Mouse (Mus musculus): ENCODE measurements around the gene Dctn5. TPM values are rescaled to one million over a fixed set of nuclear protein-coding genes. Genes with fewer than 3 reads are reported as not detected.
"Not testable (repeated sequence)": the region's sequence is repeated elsewhere in the genome, so short reads cannot be mapped to it uniquely, and the experiment has no call there.

Gene Dctn5
- total RNA-seq (2021): 100 to 1,000 TPM; 103 to 107 TPM

DNA sequence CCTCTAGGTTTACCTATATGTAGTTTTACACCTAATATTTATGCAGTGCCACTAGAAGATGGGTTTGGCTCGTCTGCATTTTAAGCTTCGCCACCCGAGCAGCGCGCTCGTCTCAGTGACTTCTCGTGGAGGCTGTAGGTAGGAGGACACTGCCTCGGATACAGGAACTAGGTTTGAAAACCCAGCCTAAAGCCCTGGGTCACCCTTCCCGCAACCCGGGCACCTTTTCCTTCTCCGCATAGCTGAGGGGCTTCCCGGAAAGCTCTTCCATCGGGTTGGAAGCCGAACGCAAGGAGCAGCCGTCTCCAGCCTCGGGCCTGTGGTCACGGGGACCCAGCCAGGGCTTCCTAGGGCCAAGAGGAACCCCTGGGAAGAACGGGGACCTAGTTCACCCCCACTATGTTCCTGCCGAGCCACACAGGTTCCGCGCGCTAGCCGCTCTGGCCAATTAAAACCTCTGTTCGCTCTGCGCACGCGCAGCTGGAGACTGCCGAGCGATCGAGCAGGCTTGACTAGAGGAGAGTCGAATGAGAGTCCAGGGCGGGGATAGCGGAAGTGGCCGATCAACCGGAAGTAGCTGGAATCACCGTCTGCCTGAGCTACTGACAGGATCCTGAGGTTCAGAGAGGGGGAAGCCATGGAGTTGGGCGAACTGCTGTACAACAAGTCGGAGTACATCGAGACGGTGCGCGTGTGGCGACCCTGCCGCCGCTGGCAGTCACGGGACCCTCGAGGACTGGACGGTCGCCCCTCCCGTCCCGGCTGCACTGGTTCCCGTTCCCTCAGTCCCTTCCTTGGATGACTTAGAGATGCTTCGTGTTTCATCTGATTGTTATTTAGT is at the start of gene Dctn5, which contains the start of gene Palb2:
Gene Dctn5, plus strand, starts transcription at position 545 of the 841 bp plus-strand sequence.
Gene Palb2, minus strand, starts transcription at position 489 of the 841 bp plus-strand sequence.
- intact Hi-C loops (cut with DNase I): loop anchor here (2.0 kb wide), 1 partner anchor 30 kb away; no protein-coding TSS in a partner anchor
- peak; percentile 97 to 98 for DNase-seq (ENCODE audit: extremely low spot score in 1 of 2, low spot score in 2 of 2)

DNA sequence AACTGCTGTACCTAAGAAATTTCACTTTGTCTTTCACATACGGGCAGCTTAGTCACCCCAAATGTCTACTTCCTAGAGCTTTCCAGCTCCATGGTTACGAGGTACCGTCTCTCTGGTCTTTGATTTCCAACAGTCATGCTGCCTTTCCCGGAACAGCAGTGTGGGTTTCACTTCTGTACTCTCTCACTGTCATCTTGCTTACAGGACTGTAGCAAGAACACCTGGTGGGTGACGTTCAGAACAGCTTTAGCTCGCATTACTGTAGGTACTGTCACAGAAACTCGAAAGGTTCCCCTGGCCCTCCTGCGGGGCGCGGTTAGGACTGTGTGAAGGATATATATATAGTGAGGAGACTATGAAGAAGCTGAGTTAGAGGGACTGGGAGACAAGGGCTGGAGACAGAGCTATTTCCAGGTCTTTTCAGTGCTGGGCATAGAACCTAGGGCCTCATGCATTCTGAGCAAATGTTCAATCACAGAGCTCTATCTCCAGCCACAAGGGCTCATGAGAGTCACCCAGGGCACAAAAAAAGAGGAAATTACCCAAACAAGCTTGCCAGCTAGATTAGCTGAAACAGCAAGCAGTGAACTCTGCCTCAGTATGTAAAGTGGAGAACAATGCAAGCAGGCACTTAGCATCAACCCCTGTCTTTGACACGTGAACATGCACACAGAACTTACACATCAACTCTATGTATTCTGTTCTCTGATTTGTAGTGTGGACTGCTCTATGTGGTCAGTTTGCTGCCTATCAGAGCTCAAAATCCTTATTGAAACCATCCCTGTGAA is 45.5 kb upstream of the Dctn5 start:
- intact Hi-C loops (cut with DNase I): no loop called here

DNA sequence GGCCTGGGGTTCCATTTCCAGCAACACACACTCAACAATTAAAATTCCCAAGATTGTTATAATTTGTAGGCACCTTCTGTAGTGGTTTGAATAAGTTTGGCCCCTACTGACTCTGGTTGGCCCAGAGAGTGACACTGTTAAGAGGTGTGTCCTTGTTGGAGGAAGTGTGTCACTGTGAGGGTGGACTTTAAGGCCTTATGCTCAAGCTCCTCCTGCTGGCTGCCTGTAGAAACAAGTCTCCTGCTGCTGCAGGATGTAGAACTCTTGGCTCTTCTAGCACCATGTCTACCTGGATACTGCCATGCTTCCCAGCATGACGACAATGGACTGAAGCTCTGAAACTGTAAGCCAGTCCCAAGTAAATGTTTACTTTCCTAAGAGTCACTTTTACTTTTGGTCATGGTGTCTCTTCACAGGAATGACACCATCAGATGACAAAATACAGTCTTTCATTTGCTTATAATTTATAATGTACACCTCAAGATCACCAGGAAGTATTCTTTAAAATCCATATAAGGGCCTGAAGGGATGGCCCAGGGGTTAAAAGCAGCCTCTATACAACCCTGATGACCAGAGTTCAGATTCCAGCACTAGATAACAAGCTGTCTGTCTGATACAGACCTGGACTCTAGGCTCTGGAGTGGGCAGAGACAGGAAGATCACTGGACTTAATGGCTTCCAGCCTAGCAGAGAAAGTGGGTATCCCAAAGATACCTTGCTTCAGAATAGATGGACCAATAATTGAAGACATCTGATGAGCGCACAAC is 38.1 kb upstream of the Dctn5 start:
- intact Hi-C loops (cut with DNase I): loop anchor here (5.0 kb wide), 1 partner anchor 43 kb away; no protein-coding TSS in a partner anchor
- no peak for DNase-seq (ENCODE audit: extremely low spot score in 1 of 2, low spot score in 2 of 2)

More for the DNA sequence above, 45.5 kb upstream of the Dctn5 start:
- DNase-seq (ENCODE audit: extremely low spot score in 1 of 2, low spot score in 2 of 2): no peak

DNA sequence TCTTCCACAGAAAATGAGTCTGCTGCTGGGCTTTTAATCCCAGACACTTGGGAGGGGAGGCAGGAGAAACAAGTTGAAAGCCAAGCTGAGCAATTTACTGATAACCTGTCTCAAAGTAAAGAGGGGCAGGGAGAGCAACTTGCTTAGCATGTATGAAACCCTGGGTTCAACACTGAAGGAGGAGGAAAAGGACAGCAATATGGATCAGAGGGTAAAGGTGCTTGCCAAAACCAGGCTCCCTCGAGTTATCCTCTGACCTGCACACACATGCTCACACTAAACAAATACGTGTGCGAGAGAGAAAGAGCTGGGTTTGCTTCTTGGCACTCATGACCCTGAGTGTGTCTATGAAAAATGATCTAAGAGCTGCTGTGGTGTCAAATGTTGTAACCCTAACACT is 34.8 kb upstream of the Dctn5 start:
- intact Hi-C loops (cut with DNase I): no loop called here
- no peak for DNase-seq (ENCODE audit: extremely low spot score in 1 of 2, low spot score in 2 of 2)

- intact Hi-C loops (cut with DNase I): no loop called here
- peak in 1 of 2 experiments; percentile 31 for DNase-seq (ENCODE audit: extremely low spot score in 1 of 2, low spot score in 2 of 2)
Observed at GRCm38 (mm10) chr7:122099222-122099621, 33.6 kb upstream of the Dctn5 start.

GRCm38 (mm10) chr7:122101014-122101746 is 31.7 kb upstream of the Dctn5 start:
- DNase-seq (ENCODE audit: extremely low spot score in 1 of 2, low spot score in 2 of 2): peak in 1 of 2 experiments; percentile 71
- intact Hi-C loops (cut with DNase I): not testable (repeated sequence)

DNA sequence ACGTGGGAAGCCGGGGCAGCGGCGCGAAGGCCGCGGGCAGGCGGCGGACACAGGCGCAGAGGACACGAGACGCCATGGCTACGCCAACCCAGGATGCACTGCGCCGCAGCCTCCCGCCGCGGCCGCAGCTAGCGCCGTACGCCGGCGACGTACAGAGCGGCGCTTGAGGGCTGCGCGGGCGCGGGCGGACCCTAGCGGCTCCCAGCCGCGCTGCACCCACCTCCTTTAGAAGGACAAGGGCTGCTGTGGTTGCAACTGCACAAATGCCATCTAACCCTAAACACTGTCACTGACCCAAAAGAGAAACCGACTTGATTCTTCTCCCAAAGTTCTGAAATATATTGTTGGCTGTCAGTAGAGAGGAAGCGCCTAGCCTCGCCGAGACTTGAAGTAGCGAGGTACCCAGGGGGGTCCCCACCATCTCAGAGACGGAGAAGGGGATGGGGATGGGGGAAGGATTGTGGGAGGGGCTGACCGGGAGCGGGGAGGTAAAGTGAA is 31.0 kb upstream of the Dctn5 start, which contains the start of gene Ndufab1:
Gene Ndufab1, minus strand, starts transcription at position 140 of the 498 bp plus-strand sequence.
- intact Hi-C loops (cut with DNase I): loop anchor here (2.0 kb wide), 1 partner anchor 31 kb away; the partner anchor contains the start of genes Dctn5 and Palb2
- DNase-seq (ENCODE audit: extremely low spot score in 1 of 2, low spot score in 2 of 2): peak; percentile 67 to 91

- DNase-seq (ENCODE audit: extremely low spot score in 1 of 2, low spot score in 2 of 2): no peak
- intact Hi-C loops (cut with DNase I): no loop called here
Observed at GRCm38 (mm10) chr7:122108206-122108605, 24.6 kb upstream of the Dctn5 start.

GRCm38 (mm10) chr7:122123518-122123917 is 9.3 kb upstream of the Dctn5 start:
- DNase-seq (ENCODE audit: extremely low spot score in 1 of 2, low spot score in 2 of 2): no peak
- intact Hi-C loops (cut with DNase I): no loop called here

DNA sequence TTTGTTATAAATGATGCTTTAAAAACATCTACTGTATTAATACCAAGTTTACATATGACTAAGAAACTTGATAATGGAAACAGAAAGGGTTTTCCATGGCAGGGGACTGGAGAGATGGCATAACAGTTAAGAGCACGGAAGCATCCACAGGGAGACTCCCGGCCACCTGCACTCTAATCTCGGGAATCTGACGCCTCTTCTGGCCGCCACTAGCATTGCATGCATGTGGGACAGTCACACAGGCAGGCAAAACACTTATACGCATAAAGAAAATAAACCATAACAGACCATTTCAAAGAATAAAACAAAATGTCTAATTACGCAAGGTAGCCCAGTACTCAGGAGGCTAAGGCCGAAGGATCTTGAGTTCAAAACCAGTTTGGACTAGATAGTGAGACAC is 7.2 kb upstream of the Dctn5 start:
- intact Hi-C loops (cut with DNase I): no loop called here
- DNase-seq (ENCODE audit: extremely low spot score in 1 of 2, low spot score in 2 of 2): no peak

DNA sequence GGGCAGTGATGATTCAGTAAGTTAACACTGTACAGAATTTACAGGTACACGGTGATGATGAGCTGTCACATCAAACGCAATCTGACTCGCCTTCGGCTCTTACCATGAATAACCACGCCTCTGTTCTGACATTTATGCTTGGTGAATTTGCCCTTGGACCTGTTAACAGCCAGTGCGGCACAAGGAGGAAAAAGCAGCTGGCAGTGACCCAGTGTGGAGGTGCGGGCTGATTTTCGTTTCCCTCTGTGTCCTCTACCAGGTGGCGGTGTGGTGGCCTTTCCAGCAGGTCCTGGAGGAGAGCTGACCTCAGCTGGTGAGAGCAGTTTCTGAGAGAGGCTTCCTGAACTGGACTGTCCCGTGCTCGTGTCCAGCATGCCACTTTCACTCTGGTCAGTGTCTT is 5.9 kb upstream of the Dctn5 start:
- intact Hi-C loops (cut with DNase I): no loop called here
- no peak for DNase-seq (ENCODE audit: extremely low spot score in 1 of 2, low spot score in 2 of 2)

DNA sequence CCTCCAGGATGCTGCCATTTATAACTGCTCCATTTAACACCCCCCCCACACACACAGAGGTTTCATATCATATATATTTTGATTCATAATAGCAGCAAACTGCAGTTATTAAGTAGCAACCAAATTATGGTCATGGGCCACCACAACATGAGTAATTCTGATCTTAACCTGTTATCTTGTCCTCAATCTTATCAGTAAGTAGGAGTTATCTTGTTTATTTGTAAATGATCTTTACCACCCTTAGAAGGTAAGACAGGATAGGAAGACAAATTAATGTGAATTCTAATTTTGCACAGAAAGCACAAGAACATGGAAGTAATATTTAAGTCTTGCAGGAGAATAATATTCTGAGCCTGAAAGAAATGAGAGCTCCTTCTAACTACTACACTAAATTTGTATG is 1.0 kb upstream of the Dctn5 start:
- no peak for DNase-seq (ENCODE audit: extremely low spot score in 1 of 2, low spot score in 2 of 2)
- intact Hi-C loops (cut with DNase I): loop anchor here (2.0 kb wide), 1 partner anchor 29 kb away; no protein-coding TSS in a partner anchor

- intact Hi-C loops (cut with DNase I): loop anchor here (2.0 kb wide), 1 partner anchor 30 kb away; no protein-coding TSS in a partner anchor
- no peak for DNase-seq (ENCODE audit: extremely low spot score in 1 of 2, low spot score in 2 of 2)
Observed at GRCm38 (mm10) chr7:122133338-122133625, 441 bp downstream of the Dctn5 start.

- no peak for DNase-seq (ENCODE audit: extremely low spot score in 1 of 2, low spot score in 2 of 2)
Observed at GRCm38 (mm10) chr7:122135070-122135469, 2.2 kb downstream of the Dctn5 start.

GRCm38 (mm10) chr7:122137071-122137470 is 4.2 kb downstream of the Dctn5 start:
- no peak for DNase-seq (ENCODE audit: extremely low spot score in 1 of 2, low spot score in 2 of 2)
- intact Hi-C loops (cut with DNase I): loop anchor here (5.0 kb wide), 1 partner anchor 45 kb away; no protein-coding TSS in a partner anchor

More at GRCm38 (mm10) chr7:122135070-122135469, 2.2 kb downstream of the Dctn5 start:
- intact Hi-C loops (cut with DNase I): loop anchor here (5.0 kb wide), 1 partner anchor 43 kb away; no protein-coding TSS in a partner anchor

- intact Hi-C loops (cut with DNase I): loop anchor here (5.0 kb wide), 1 partner anchor 46 kb away; no protein-coding TSS in a partner anchor
- DNase-seq (ENCODE audit: extremely low spot score in 1 of 2, low spot score in 2 of 2): no peak
Observed at GRCm38 (mm10) chr7:122138190-122138589, 5.3 kb downstream of the Dctn5 start.

DNA sequence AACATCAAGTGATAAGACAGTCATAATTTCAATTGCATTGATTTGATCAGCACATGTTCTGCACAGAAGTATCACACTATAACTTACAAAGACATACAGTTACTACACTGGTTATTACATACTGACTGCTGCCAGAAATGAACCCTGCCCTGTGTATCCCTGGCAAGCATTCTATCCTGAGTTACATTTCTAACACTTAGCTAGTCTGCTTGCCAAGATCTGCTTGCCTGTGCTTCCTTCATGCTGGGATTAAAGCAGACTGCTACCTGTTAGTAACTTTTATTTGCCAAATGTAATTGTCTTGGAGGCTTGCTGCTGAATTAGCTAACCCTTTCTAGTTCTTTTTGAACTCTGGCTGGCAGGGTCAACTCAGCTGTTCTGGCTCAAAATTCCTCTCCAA is 8.2 kb downstream of the Dctn5 start:
- DNase-seq (ENCODE audit: extremely low spot score in 1 of 2, low spot score in 2 of 2): no peak
- intact Hi-C loops (cut with DNase I): no loop called here

DNA sequence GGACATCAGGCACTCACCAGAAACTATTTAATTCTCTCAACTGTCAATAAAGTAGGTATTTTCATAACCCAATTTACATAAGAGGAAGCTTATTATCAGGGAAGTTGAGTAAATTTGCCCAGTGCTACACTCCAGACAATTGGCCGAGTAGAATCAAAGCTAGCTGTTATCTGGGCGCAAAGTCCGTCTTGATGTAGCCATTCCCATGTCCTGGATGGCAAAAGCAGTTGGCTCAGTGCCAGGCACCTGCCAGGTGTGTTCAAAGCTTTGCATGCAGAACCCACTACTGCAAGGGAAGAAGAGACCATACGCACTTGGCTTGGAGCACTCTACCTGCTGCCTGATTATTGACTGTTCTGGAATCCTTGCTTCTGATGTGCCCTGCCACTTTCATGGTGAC is 19.6 kb downstream of the Dctn5 start:
- intact Hi-C loops (cut with DNase I): no loop called here
- DNase-seq (ENCODE audit: extremely low spot score in 1 of 2, low spot score in 2 of 2): peak in 1 of 2 experiments; percentile 40
